Mouse (Mus musculus) thymus, adult 2 months (tissue): ENCODE measurements around the gene Nfatc3.

Experiments used
- CTCF ChIP-seq: fragments of 200-500 bp; IDR thresholded peaks from 2 replicates; pipeline ENCODE4 v1.5.1; 2012; ENCODE audit warnings: mild to moderate bottlenecking, control low read depth, low read length, moderate library complexity, borderline replicate concordance; ENCODE audit not compliant: control insufficient read depth, poor library complexity, insufficient read depth; ENCODE audit errors: extremely low read depth
- POLR2A ChIP-seq: fragments of 200-500 bp; IDR thresholded peaks from 2 replicates; pipeline ENCODE4 v1.6.1; 2012; ENCODE audit warnings: mild to moderate bottlenecking, low read length, control low read depth, moderate library complexity; ENCODE audit not compliant: control insufficient read depth, poor library complexity, insufficient read depth; ENCODE audit errors: extremely low read depth

DNA sequence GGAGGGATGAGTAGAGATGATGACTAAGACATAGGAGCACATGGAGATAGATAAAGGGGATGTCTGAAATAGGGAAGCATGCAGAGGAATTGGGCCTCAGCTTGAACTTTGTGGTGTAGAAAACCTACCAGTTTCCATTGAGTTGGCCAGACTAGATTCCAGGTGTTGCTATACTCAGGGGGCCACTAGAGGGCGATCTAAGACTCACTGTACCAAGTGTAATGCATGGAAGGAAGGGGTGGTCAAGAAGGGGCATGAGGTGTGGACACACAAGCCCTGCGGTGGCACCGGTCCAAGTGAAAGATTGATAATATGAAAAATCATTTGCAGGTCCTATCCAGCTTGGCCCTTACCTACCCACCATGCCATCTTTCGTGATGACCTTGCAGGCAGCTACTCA is 106.8 kb downstream of the Nfatc3 start:
- TF ChIP-seq POLR2A = no peak
- TF ChIP-seq CTCF = peak; percentile 49; the same call in 1 of the 2 replicates
